Mouse (Mus musculus) gastrocnemius, adult 18-20 months (tissue): ENCODE results near the gene Adat1. TPM values are rescaled to one million over a fixed set of nuclear protein-coding genes. Genes with fewer than 3 reads are reported as not detected.
"Not testable (repeated sequence)": the region's sequence is repeated elsewhere in the genome, so short reads cannot be mapped to it uniquely, and the experiment has no call there.

Experiments used
- DNase-seq: peaks from one replicate; pipeline ENCODE4 v3.0.0; 2021; ENCODE audit warnings: low spot score
- total RNA-seq, 2 experiments: library from RNA; stranded (reverse); gene quantifications; 2 replicates each; pipeline ENCODE4 v1.2.3; 2021

Gene Adat1
- total RNA-seq, 2 experiments from 2014 or later = 1.6 to 2.1 TPM

DNA sequence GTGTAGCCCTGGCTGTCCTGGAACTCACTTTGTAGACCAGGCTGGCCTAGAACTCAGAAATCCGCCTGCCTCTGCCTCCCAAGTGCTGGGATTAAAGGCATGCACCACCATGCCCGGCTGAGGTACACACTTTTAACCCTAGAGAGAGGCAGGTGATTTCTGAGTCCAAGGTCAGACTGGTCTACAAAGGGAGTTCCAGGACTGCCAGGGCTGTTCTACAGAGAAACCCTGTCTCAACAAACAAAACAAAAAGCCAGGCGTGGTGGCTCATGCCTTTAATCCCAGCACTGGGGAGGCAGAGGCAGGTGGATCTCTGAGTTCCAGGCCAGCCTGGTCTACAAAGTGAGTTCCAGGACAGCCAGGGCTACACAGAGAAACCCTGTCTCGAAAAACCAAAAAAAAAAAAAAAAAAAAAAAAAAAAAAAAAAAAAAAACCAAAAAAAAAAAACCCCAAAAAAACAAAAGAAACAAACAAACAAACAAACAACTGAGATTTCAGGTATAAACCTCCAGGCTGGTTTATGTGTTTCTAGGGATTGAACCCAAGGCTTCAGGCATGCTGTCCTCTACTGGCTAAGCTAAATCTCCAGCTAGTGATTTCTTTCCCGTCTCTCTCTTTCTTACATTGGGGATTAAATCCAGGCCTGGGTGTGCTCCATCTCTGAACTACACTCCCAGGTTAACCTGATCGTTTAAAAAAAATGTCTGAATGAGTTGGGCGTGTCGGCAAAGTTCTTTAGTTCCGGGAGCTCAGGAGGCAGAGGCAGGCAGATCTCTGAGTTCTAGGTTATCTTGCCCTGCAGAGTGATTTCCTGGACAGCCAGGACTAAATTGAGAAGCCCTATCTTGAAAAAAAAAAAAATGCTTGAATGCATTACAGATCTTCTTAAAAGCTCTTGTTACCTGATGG is 53.8 kb downstream of the Adat1 start:
- DNase-seq = not testable (repeated sequence)

- DNase-seq = no peak
These were observed 54.9 kb downstream of the Adat1 start for GRCm38 (mm10) chr8:111937184-111937583.

DNA sequence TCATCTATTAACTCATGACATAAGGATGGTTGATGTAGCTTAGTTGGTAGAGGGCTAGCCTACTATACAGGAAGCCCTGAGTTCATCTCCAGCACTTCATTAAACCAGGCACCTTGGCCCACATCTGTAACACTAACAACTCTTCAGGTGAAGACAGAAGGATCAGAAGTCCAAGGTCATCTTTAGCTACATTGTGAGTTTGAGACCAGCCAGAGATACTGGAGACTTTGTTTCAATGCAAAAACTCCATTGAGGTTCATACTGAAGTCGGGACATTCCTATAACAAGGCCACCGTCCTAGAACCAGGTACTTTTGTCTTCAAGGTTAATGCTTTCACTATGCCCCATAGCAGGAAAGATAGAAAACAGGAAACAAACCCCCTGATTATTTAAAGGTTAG is 57.9 kb downstream of the Adat1 start:
- no peak for DNase-seq

- peak; percentile 89 for DNase-seq
These were observed 58.6 kb downstream of the Adat1 start, which contains the start of gene Tmem231 for GRCm38 (mm10) chr8:111933348-111934076. TSS of gene Tmem231 (minus strand) at chr8:111933881.

- DNase-seq = peak; percentile 73
These were observed 59.3 kb downstream of the Adat1 start for GRCm38 (mm10) chr8:111932580-111933336.

GRCm38 (mm10) chr8:111931721-111932120 is 60.4 kb downstream of the Adat1 start:
- no peak for DNase-seq

DNA sequence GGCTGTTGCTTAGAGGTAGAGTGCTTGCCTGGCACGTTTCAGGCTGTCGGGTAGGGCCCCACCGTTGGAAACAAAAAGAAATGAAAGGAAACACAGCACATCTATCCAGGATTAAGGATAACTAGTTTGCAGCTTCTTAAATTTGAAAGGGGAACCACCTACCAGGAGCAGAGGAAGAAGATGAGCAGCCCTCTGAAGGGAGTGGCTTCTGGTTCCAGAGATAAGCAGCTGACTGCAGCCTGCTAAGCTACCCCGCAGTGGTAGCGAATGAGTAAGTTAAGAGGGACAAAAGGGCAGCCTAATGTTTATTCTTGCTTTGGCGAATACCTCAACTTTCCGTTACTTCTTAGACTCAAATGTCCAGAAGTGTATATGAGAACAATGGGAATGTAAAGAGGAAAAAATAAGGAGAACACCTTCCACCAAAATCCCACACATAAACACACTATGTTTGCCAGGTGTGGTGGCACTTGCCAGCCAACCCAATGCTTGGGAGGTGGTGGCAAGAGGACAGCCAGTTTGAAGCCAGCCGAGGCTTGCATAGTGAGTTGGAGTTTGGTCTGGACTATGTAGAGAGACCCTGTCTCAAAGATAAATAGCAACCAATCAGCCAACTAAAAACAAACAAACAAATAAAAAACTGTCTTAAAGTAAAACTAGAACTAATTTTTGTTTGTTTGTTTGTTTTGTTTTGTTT is 62.3 kb downstream of the Adat1 start:
- no peak for DNase-seq

DNA sequence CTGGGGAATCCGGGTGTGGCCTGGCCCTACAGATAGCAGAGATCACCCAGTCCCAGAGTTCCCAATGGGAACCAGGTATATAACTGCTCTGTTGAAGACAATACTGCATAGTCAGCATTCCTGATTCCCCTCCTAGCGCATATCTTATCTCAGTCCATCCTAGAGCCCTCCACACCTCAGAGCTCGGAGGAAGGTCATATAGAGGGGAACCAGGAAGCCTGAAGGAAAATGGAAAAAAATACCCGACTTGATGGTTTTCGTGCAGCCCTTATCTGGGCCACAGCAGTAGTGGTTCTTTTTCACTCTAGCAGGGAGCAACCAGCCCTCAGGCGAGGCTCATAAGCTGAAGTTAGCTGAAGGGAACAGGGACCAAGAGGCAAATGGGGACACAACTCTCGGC is 67.1 kb downstream of the Adat1 start:
- no peak for DNase-seq

DNA sequence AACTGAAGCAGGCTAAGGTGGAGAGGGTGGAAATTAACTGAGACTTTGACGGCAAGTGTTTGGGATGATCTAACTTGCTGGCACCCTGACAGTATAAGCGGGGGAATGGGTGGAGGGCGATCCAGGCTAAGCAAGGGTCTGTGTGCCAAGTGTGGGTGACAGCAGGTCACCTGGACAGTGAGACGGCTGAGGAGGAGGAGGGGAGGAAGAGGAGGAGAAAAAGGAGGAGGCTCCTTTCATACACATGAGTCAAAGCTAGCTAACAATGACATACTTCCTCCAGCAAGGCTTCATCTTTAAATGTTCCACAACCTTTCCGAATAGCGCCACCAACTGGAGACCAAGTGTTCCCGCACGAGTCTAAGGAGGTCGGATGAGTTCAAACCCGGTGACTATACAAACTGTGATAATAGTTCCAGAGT is 68.7 kb downstream of the Adat1 start:
- peak; percentile 77 for DNase-seq

- no peak for DNase-seq
These were observed 71.1 kb downstream of the Adat1 start for GRCm38 (mm10) chr8:111920971-111921370.

GRCm38 (mm10) chr8:111919663-111920062 is 72.4 kb downstream of the Adat1 start:
- no peak for DNase-seq

Other genes starting within 250 kb of the Adat1 start
- gene Bcar1, start 248.5 kb downstream of the Adat1 start, total RNA-seq = 10 to 100 TPM; 10.6 to 10.8 TPM
- gene Cfdp1, start 138.0 kb downstream of the Adat1 start, total RNA-seq = 10 to 100 TPM; 17.8 to 21.0 TPM
- 1 to 10 TPM; 2.0 to 2.3 TPM for gene Tmem170, start 115.6 kb downstream of the Adat1 start, total RNA-seq
- gene Chst5, start 81.9 kb downstream of the Adat1 start, total RNA-seq = under 1 TPM in 1 of 2 experiments, not detected in 1; 0.09 TPM
- 1 to 10 TPM in 1 of 2 experiments, under 1 TPM in 1; 0.91 to 1.0 TPM for gene Tmem231, start 58.4 kb downstream of the Adat1 start, total RNA-seq
- gene Gabarapl2, start 51.6 kb downstream of the Adat1 start, total RNA-seq = 100 to 1,000 TPM in 1 of 2 experiments, 10 to 100 TPM in 1; 91.4 to 110 TPM
- 100 to 1,000 TPM; 135 TPM for gene Kars, start 19.0 kb upstream of the Adat1 start, total RNA-seq
- gene Terf2ip, start 19.1 kb upstream of the Adat1 start, total RNA-seq = 10 to 100 TPM in 1 of 2 experiments, 1 to 10 TPM in 1; 9.5 to 10.0 TPM
- gene Gm6793, start 22.7 kb upstream of the Adat1 start, total RNA-seq = not detected